Mouse (Mus musculus) Patski (cell line): ENCODE measurements around the gene Cpvl. TPM values are rescaled to one million over a fixed set of nuclear protein-coding genes. Genes with fewer than 3 reads are reported as not detected.

Source experiments
- ATAC-seq: fragments of 100-300 bp; one replicate; pipeline ENCODE4 v1.8.0; 2021
- CTCF ChIA-PET: fragments of 350-600 bp; sonication (Branson Sonifier 250); formaldehyde crosslinking; loops from one replicate; lab custom pipeline; 2022; ENCODE audit warnings: inconsistent platforms; lab: Charles Lee
- POLR2A ChIA-PET: fragments of 350-600 bp; sonication (Branson Sonifier 250); formaldehyde crosslinking; loops from one replicate; lab custom pipeline; 2022; ENCODE audit warnings: antibody characterized with exemption, inconsistent platforms; lab: Charles Lee
- DNase-seq: peaks from one replicate; pipeline ENCODE4 v3.0.0-alpha.2; 2011; ENCODE audit warnings: low read depth, low spot score
- H3K27me3 ChIP-seq: fragments of 371-371 bp; one replicate; pipeline ENCODE4 v1.5.1; 2021
- CTCF ChIP-seq: fragments of 100-300 bp; IDR thresholded peaks from one replicate; pipeline ENCODE4 v1.5.1; 2021
- in situ Hi-C: fragments of 300-500 bp; cut with MboI; formaldehyde crosslinking; loops from 3 replicates; pipeline ENCODE4 v1.11.1; 2018; ENCODE audit warnings: low pct_unique_long_range_greater_than_20kb, mixed read lengths
- polyA plus RNA-seq: library from polyadenylated mRNA; unstranded; gene quantifications from one replicate; pipeline ENCODE4 v1.2.3, GENCODE M21; 2021

Cpvl gene
- polyA plus RNA-seq, 1 experiment from 2014 or later: 0.06 TPM

DNA sequence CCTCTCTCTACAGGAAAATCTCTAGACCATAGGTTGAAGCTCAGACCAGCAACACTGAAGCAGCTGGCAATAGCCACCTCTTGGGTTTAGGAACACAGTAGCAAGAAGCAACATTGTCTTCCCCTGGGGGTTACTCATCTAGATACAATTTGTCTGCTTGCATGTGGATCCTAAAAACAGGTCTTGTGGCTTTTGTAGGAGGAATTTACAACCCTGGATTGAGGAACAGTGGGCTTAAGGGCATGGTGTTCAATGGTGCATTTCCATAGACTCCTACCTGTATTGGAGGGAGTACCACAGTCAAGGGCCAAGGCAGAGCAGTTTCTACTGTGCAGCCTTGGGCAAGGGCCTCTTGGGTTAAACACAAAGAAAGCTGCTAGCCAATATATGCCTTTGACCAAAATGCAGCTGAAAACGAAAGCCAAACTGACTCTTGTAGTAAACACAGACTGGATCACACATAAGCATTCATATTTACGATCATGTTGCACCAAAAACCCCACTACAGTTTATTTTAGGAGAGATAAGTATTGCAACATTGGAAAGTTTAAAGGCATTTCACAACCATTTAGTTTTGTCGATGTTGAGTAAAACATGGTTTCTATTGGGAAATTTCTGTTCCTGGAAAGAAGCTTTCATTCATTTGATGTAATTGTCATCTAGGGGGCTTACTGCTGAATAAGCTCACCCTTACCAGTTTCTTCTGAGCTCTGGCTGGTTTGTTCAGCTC is 17.9 kb upstream of the Cpvl start:
- ChIA-PET CTCF (interaction anchor here (1.0 to 1.2 kb wide), 3 partner anchors 9 to 183 kb away, joined by 3 to 5 read pairs (median 3); no protein-coding TSS in a partner anchor), POLR2A (no interaction called here)
- no peaks in the 10 kb centered on the region for H3K27me3 ChIP-seq
- TF ChIP-seq CTCF: no peak
- in situ Hi-C loops: no loop called here
- no peak for DNase-seq
- no peak for ATAC-seq

DNA sequence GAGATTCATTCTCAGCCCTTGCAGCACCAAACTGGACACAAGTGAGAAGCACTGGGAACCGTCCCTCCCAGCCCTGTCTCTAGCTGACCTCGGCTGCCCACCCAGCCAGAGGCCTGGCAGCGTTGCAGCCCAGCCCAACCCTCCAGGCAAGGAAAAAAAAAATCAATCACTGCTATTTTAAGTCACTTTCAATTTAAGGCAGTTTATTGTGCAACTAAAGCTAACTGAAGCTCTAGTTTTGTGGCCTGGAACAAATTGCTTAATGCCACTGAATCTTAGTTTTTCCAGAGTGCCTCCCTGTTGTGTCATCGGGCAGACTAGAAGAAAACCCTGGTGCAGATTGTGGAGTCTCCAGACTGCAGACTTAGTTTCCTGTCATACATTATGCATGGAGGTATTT is 17.0 kb upstream of the Cpvl start:
- ATAC-seq: peak; percentile 80
- TF ChIP-seq CTCF: no peak
- DNase-seq: peak; percentile 57
- in situ Hi-C loops: no loop called here
- POLR2A ChIA-PET: no interaction called here
- CTCF ChIA-PET: interaction anchor here (1.1 to 1.5 kb wide), 2 partner anchors 10 to 21 kb away, joined by 5 to 6 read pairs; no protein-coding TSS in a partner anchor
- H3K27me3 ChIP-seq: no peaks in the 10 kb centered on the region

DNA sequence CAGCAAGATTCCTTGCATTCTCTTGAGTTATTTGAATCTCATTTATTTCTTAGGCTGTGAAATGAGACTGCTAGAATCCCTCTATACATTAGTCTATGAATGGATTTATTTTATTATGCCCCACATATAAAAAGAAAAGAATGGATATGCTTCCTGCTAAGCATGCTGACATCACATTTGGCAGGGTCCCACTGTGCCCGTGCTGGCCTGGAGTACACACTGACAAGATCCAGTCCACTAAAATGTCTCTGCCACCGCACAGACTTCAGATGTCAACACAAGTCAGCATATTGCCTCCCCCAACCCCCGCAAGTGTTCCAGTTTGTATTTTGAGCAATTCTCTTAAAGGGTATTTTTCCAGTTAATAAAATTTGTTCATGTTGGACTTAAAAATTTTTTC is 13.9 kb upstream of the Cpvl start:
- CTCF ChIA-PET: no interaction called here
- TF ChIP-seq CTCF: no peak
- POLR2A ChIA-PET: no interaction called here
- ATAC-seq (no peak), DNase-seq (no peak)
- in situ Hi-C loops: no loop called here
- H3K27me3 ChIP-seq: no peaks in the 10 kb centered on the region

DNA sequence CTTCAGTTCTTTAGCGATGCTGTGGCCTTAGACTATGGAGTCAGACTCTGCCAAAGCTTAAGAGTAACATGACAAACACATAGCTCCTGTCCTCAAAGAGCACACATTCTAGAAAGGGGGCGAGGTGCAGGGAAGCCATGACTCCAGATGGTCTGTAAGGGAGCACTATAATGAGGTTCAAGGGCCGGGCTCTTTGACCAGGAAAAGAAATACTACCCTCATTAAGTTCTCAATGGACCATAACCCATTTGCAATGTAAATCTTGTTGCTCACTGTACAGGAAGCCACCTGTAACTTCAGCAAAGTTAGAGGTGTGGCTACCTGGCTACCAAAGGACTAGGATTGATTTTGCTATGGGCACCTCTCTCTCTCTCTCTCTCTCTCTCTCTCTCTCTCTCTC is 8.8 kb upstream of the Cpvl start:
- POLR2A ChIA-PET: no interaction called here
- H3K27me3 ChIP-seq: no peaks in the 10 kb centered on the region
- TF ChIP-seq CTCF: no peak
- no peak for DNase-seq
- ATAC-seq: no peak
- in situ Hi-C loops: no loop called here
- CTCF ChIA-PET: no interaction called here

DNA sequence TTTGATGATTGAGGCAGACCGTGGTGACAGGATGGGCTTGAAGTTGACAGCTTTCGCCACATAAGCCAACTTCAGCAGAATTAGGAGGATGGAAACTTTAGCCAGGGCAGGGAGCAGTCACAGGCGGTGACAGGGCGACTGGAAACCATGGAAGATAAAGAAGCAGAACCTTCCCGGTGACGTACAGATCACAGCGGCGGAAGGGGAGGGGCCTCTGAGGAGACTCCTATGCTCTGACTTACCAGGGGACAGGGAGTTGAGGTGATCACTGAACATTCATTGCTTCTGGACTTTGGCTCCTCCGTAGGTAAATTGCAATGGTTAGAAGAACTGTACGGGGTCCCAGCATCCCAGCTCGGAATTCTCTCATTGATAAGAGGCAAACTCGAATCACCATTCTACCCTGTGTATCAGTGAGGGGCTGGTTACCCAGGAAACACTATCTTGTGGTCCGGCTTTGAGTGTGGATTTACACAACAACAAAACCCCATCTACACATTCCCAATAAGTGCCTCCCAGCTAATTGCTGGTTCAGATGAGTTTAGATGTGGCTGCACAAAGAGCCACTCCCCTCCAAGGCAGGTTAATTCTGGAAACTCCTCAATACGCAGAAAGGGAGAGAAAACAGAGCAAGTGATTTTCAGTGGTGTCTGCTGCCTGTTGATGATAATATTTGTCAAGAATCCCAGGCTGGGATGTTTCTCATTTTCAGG is 8.0 kb upstream of the Cpvl start:
- ChIA-PET CTCF (no interaction called here), POLR2A (no interaction called here)
- no peak for DNase-seq

DNA sequence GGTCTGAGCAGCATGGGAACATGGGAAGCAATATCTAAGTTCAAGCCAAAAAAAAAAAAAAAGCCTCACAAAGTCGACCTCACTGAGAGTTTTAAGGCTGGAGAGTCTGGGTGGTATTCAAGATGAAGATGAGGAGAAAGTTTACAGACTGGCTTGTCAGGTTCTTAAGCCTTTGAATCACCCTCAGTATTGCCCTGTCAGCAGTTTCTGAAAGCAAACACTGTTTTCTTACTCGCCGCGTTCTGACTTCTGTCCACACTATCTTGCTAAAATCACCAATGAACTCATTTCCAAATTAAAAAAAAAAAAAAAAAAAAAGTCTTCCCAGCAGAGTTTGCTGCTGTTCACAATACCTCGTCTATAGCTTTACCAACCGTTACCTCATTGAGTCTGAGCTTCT is 5.3 kb upstream of the Cpvl start:
- ChIA-PET CTCF (no interaction called here), POLR2A (no interaction called here)
- DNase-seq (no peak), ATAC-seq (no peak)
- no peak for TF ChIP-seq CTCF
- in situ Hi-C loops: no loop called here
- no peaks in the 10 kb centered on the region for H3K27me3 ChIP-seq

More for the DNA sequence above, 8.0 kb upstream of the Cpvl start:
- no peaks in the 10 kb centered on the region for H3K27me3 ChIP-seq
- in situ Hi-C loops: no loop called here
- no peak for ATAC-seq
- TF ChIP-seq CTCF: no peak

DNA sequence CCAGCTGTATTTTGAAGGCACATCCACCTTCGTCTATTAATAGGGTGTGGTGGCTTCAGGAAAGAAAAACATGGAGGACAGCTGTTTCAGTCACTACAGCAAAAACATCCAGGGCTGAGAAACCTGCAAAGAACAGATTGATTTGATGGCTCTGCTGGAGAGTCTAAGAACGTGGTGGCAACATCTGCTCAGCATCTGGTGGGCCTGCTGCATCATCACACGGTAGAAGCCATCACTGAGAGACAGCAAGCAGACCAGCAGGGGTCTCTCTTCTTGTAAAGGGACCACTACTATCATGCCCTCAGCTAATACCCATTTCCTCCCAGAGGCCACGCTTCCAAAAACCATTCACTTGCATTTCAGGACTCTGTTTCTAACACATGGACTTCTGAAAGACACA is 4.1 kb upstream of the Cpvl start:
- ATAC-seq: no peak
- no peak for DNase-seq
- in situ Hi-C loops: no loop called here
- TF ChIP-seq CTCF: no peak
- no peaks in the 10 kb centered on the region for H3K27me3 ChIP-seq
- POLR2A ChIA-PET: no interaction called here
- CTCF ChIA-PET: interaction anchor here (0.8 to 1.2 kb wide), 3 partner anchors 18 to 51 kb away, joined by 3 read pairs; no protein-coding TSS in a partner anchor

DNA sequence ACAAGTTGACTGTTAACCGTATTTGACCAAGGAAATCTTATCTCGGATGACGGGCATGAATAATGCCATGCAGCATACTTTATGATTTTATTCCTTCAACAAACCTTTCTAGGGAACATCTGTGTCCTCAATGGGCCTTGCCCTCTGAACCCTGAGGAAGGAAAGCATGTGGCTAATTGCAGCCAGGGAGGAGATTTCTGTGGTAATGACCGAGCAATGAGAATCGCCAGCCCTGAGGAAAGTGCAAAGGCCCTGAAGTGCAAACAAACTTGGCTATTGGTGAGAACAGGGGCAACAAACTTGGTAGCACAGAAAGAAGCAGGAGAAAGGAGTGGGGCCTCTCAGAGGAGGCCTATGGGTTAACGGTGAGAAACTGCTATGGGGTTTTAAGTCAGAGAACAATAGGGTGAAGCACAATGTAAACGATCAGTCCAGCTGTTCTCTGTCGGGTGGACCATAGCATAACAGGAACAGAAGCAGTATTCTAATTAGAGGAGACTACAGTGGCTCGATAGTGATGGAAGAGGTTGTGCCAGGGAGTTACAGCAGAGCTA is 3.7 kb upstream of the Cpvl start:
- POLR2A ChIA-PET: no interaction called here
- TF ChIP-seq CTCF: no peak
- CTCF ChIA-PET: interaction anchor here (0.8 to 1.2 kb wide), 3 partner anchors 18 to 52 kb away, joined by 3 read pairs; no protein-coding TSS in a partner anchor
- DNase-seq (no peak), ATAC-seq (no peak)
- in situ Hi-C loops: no loop called here
- H3K27me3 ChIP-seq: no peaks in the 10 kb centered on the region

DNA sequence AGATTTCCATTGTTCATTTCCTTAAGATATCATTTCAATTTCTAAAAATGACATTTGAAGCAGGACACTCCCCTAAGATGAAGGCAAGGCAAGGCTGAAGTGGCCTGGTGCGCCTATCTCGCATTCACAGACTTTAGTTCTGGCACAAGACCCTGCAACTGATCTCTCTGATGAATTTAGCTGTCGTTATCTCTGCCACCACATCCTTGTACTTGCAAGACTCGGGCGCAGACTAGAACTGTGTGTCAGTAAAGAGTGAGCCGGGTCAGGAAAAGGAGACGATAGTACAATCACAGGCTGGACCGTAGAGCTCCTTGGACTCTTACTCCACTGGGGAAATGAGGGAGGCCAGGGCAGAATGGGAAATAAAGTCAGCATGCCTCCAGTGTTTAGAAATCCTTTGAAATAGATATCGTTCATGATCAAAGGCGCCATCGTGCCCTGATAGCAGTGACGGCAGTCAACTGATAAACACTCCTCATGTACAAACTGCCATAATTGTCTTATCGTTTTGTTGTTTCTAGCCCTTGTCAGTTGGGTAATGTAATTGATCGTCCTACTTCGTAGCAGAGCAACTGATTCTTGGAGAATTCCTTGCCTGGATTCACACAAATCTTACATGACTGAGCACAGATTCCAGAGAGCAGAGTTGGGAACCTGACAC is 2.5 kb upstream of the Cpvl start:
- CTCF ChIA-PET: no interaction called here
- POLR2A ChIA-PET: no interaction called here
- ATAC-seq: no peak
- in situ Hi-C loops: no loop called here
- no peak for DNase-seq
- no peaks in the 10 kb centered on the region for H3K27me3 ChIP-seq
- TF ChIP-seq CTCF: no peak

DNA sequence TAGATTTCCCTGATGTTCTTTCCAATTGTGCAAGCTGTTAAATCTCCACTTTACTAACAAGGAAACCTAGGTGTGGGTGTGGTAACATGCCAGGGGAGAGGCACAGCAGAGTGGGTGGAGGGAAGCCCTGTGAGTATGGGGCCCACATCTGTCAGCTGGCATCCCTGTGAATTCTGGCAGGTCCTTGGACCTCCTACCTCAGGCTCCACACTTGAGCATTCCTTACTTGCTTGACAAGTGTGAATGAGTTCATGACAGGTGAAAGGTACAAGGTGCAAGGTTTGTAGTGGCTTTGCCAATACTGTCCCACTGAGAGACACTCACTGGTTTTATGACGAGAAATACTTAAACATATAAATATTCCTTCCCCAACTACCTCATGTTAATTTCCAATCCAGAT is 4.4 kb downstream of the Cpvl start:
- POLR2A ChIA-PET: interaction anchor here (0.6 kb wide), 1 partner anchor 220 kb away, joined by 4 read pairs; no protein-coding TSS in a partner anchor
- CTCF ChIA-PET: no interaction called here
- no peak for TF ChIP-seq CTCF
- ATAC-seq (no peak), DNase-seq (no peak)
- in situ Hi-C loops: no loop called here
- H3K27me3 ChIP-seq: no peaks in the 10 kb centered on the region
